Mouse (Mus musculus) megakaryocyte progenitor cell, adult 5-6 weeks (primary cell): ENCODE measurements around the gene Fam166a. TPM values are rescaled to one million over a fixed set of nuclear protein-coding genes. Genes with fewer than 3 reads are reported as not detected.

Experiments
- ATAC-seq: replicated peaks from 2 replicates; pipeline ENCODE4 v1.8.0; 2016; ENCODE audit warnings: mild to moderate bottlenecking, moderate TSS enrichment, inconsistent platforms; ENCODE audit not compliant: poor library complexity
- total RNA-seq, 2 experiments: library from RNA; stranded (forward) in 1 of 2; stranded (reverse) in 1 of 2; fragments of 157-497, 149-512 nt in 1 of 2; fragments of 200-1000 nt in 1 of 2; gene quantifications; 2 replicates each; pipeline versions ENCODE4 v1.2.3 to v1.2.4; 2015 to 2017

Gene Fam166a
- total RNA-seq, 2 experiments from 2014 or later: not detected

GRCm38 (mm10) chr2:25267241-25267640 is 48.7 kb downstream of the Fam166a start:
- ATAC-seq: no peak

- no peak for ATAC-seq
Observed at GRCm38 (mm10) chr2:25267746-25268309, 49.3 kb downstream of the Fam166a start.

Other genes starting within 250 kb of the Fam166a start
Only the 30 nearest of the 32 such genes appear.
- gene Nsmf, start 164.4 kb upstream of the Fam166a start, total RNA-seq (2015): 4.0 and 7.8 TPM in 2 replicates
- 3.7 and 5.7 TPM in 2 replicates for gene Nsmf, start 164.4 kb upstream of the Fam166a start, total RNA-seq (2017)
- not detected in 2 replicates for gene Entpd8, start 138.4 kb upstream of the Fam166a start, total RNA-seq (2015)
- not detected in 2 replicates for gene Entpd8, start 138.4 kb upstream of the Fam166a start, total RNA-seq (2017)
- not detected in 2 replicates for gene Noxa1, start 123.6 kb upstream of the Fam166a start, total RNA-seq (2015)
- not detected in 2 replicates for gene Noxa1, start 123.6 kb upstream of the Fam166a start, total RNA-seq (2017)
- 0.42 and 0.51 TPM in 2 replicates for gene Nrarp, start 38.0 kb upstream of the Fam166a start, total RNA-seq (2015)
- gene Nrarp, start 38.0 kb upstream of the Fam166a start, total RNA-seq (2017): 0.78 and 1.3 TPM in 2 replicates
- gene Tor4a, start 21.9 kb upstream of the Fam166a start, total RNA-seq (2015): 11.4 and 12.5 TPM in 2 replicates
- 16.1 and 17.6 TPM in 2 replicates for gene Tor4a, start 21.9 kb upstream of the Fam166a start, total RNA-seq (2017)
- 23.7 and 28.9 TPM in 2 replicates for gene Nelfb, start 7.3 kb upstream of the Fam166a start, total RNA-seq (2015)
- 35.8 and 38.7 TPM in 2 replicates for gene Nelfb, start 7.3 kb upstream of the Fam166a start, total RNA-seq (2017)
- gene Stpg3, start 4.1 kb upstream of the Fam166a start, total RNA-seq (2015): 0.30 TPM in 1 of 2 replicates, not detected in the other
- gene Stpg3, start 4.1 kb upstream of the Fam166a start, total RNA-seq (2017): 0.54 TPM in 1 of 2 replicates, not detected in the other
- gene Tubb4b, start 6.0 kb downstream of the Fam166a start, total RNA-seq (2015): 435 and 440 TPM in 2 replicates
- 571 and 580 TPM in 2 replicates for gene Tubb4b, start 6.0 kb downstream of the Fam166a start, total RNA-seq (2017)
- gene Slc34a3, start 15.6 kb downstream of the Fam166a start, total RNA-seq (2015): not detected in 2 replicates
- gene Slc34a3, start 15.6 kb downstream of the Fam166a start, total RNA-seq (2017): not detected in 2 replicates
- gene Rnf224, start 18.0 kb downstream of the Fam166a start, total RNA-seq (2015): not detected in 2 replicates
- gene Rnf224, start 18.0 kb downstream of the Fam166a start, total RNA-seq (2017): 0.25 TPM in 1 of 2 replicates, not detected in the other
- gene Rnf208, start 23.5 kb downstream of the Fam166a start, total RNA-seq (2015): 0.69 TPM in 1 of 2 replicates, not detected in the other
- 0.29 TPM in 1 of 2 replicates, not detected in the other for gene Rnf208, start 23.5 kb downstream of the Fam166a start, total RNA-seq (2017)
- not detected in 2 replicates for gene Cysrt1, start 23.7 kb downstream of the Fam166a start, total RNA-seq (2015)
- not detected in 2 replicates for gene Cysrt1, start 23.7 kb downstream of the Fam166a start, total RNA-seq (2017)
- gene AL732309.1, start 28.1 kb downstream of the Fam166a start, total RNA-seq (2015): 3.9 and 5.0 TPM in 2 replicates
- 3.2 and 3.8 TPM in 2 replicates for gene AL732309.1, start 28.1 kb downstream of the Fam166a start, total RNA-seq (2017)
- gene Tmem203, start 36.7 kb downstream of the Fam166a start, total RNA-seq (2015): 11.4 and 12.8 TPM in 2 replicates
- 9.6 and 9.8 TPM in 2 replicates for gene Tmem203, start 36.7 kb downstream of the Fam166a start, total RNA-seq (2017)
- gene Tprn, start 43.9 kb downstream of the Fam166a start, total RNA-seq (2015): 7.9 and 13.3 TPM in 2 replicates
- gene Tprn, start 43.9 kb downstream of the Fam166a start, total RNA-seq (2017): 7.6 and 9.2 TPM in 2 replicates
- gene Ssna1, start 53.7 kb downstream of the Fam166a start, total RNA-seq (2015): 136 and 148 TPM in 2 replicates
- 71.3 and 92.7 TPM in 2 replicates for gene Ssna1, start 53.7 kb downstream of the Fam166a start, total RNA-seq (2017)
- gene Anapc2, start 53.7 kb downstream of the Fam166a start, total RNA-seq (2015): 28.3 and 34.4 TPM in 2 replicates
- gene Anapc2, start 53.7 kb downstream of the Fam166a start, total RNA-seq (2017): 36.5 and 42.4 TPM in 2 replicates
- not detected in 2 replicates for gene Tmem210, start 69.4 kb downstream of the Fam166a start, total RNA-seq (2015)
- gene Tmem210, start 69.4 kb downstream of the Fam166a start, total RNA-seq (2017): not detected in 2 replicates
- not detected in 2 replicates for gene Lrrc26, start 71.2 kb downstream of the Fam166a start, total RNA-seq (2015)
- not detected in 2 replicates for gene Lrrc26, start 71.2 kb downstream of the Fam166a start, total RNA-seq (2017)
- not detected in 2 replicates for gene Grin1, start 100.4 kb downstream of the Fam166a start, total RNA-seq (2015)
- not detected in 2 replicates for gene Grin1, start 100.4 kb downstream of the Fam166a start, total RNA-seq (2017)
- gene Man1b1, start 113.6 kb downstream of the Fam166a start, total RNA-seq (2015): 19.1 and 23.4 TPM in 2 replicates
- gene Man1b1, start 113.6 kb downstream of the Fam166a start, total RNA-seq (2017): 42.5 and 52.1 TPM in 2 replicates
- 15.8 and 16.3 TPM in 2 replicates for gene Dpp7, start 137.6 kb downstream of the Fam166a start, total RNA-seq (2015)
- 19.1 and 32.9 TPM in 2 replicates for gene Dpp7, start 137.6 kb downstream of the Fam166a start, total RNA-seq (2017)
- gene Uap1l1, start 146.9 kb downstream of the Fam166a start, total RNA-seq (2015): 42.2 and 60.4 TPM in 2 replicates
- 13.6 and 14.5 TPM in 2 replicates for gene Uap1l1, start 146.9 kb downstream of the Fam166a start, total RNA-seq (2017)
- 6.0 and 10.8 TPM in 2 replicates for gene Sapcd2, start 153.6 kb downstream of the Fam166a start, total RNA-seq (2015)
- 5.8 and 6.7 TPM in 2 replicates for gene Sapcd2, start 153.6 kb downstream of the Fam166a start, total RNA-seq (2017)
- gene Entpd2, start 177.1 kb downstream of the Fam166a start, total RNA-seq (2015): not detected in 2 replicates
- not detected in 2 replicates for gene Entpd2, start 177.1 kb downstream of the Fam166a start, total RNA-seq (2017)
- gene Npdc1, start 180.6 kb downstream of the Fam166a start, total RNA-seq (2015): 1.5 TPM in 1 of 2 replicates, not detected in the other
- 0.27 TPM in 1 of 2 replicates, not detected in the other for gene Npdc1, start 180.6 kb downstream of the Fam166a start, total RNA-seq (2017)
- gene Fut7, start 204.5 kb downstream of the Fam166a start, total RNA-seq (2015): 11.1 and 12.5 TPM in 2 replicates
- 21.4 and 24.2 TPM in 2 replicates for gene Fut7, start 204.5 kb downstream of the Fam166a start, total RNA-seq (2017)
- gene Abca2, start 210.0 kb downstream of the Fam166a start, total RNA-seq (2015): 66.7 and 70.5 TPM in 2 replicates
- gene Abca2, start 210.0 kb downstream of the Fam166a start, total RNA-seq (2017): 26.9 and 29.5 TPM in 2 replicates
- gene Clic3, start 238.1 kb downstream of the Fam166a start, total RNA-seq (2015): not detected in 2 replicates
- 0.27 TPM in 1 of 2 replicates, not detected in the other for gene Clic3, start 238.1 kb downstream of the Fam166a start, total RNA-seq (2017)
- gene Paxx, start 242.3 kb downstream of the Fam166a start, total RNA-seq (2015): 32.8 and 40.9 TPM in 2 replicates
- 15.3 and 21.3 TPM in 2 replicates for gene Paxx, start 242.3 kb downstream of the Fam166a start, total RNA-seq (2017)